In genomic region chr13:3610118-3610794, GRCm38 (mm10) we compare ENCODE assay signal across 8 mouse cellular contexts. TPM values are rescaled to one million over a fixed set of nuclear protein-coding genes. Genes with fewer than 3 reads are reported as not detected.
DNase-seq lines count a peak whose midpoint lies in the region; ATAC-seq and TF ChIP-seq lines count a peak whose summit lies in the region.

No protein-coding gene starts in this region.

- peak; percentile 28 for ATAC-seq in frontal cortex, adult (ENCODE audit: low TSS enrichment)
- ATAC-seq in hindbrain, embryonic 16.5 days, result no peak
- peak; percentile 25 for ATAC-seq in limb, embryonic 14.5 days (ENCODE audit: low FRiP score, low read depth)
- ATAC-seq in midbrain, embryonic 14.5 days (ENCODE audit: low FRiP score, low TSS enrichment), result peak; percentile 53
- ATAC-seq in stomach, postnatal 0 days (ENCODE audit: low FRiP score, low TSS enrichment), result peak; percentile 27

- WGBS in hindbrain, embryonic 16.5 days, result under 1% methylated on average over 44 of the region's 50 CpGs
- WGBS in limb, embryonic 14.5 days, result 1% methylated on average over 45 of the region's 50 CpGs
- under 1% methylated on average over 49 of the region's 50 CpGs for WGBS in midbrain, embryonic 14.5 days
- under 1% methylated on average over 50 of the region's 50 CpGs for WGBS in stomach, postnatal 0 days

- H3K9ac ChIP-seq in hindbrain, embryonic 16.5 days (ENCODE audit: low read depth, low read length), result peak overlapping the region; percentile 75
- H3K9ac ChIP-seq in limb, embryonic 14.5 days (ENCODE audit: low read depth, low read length, severe bottlenecking), result peak overlapping the region; percentile 88
- peak overlapping the region; percentile 84 for H3K9ac ChIP-seq in midbrain, embryonic 14.5 days (replicated peaks; ENCODE audit: low read length)
- peak overlapping the region; percentile 87 for H3K9ac ChIP-seq in stomach, postnatal 0 days (ENCODE audit: low read length)

- peak; percentile 8 for DNase-seq in right cerebral cortex, adult 18-20 months
- DNase-seq in right cerebral cortex, postnatal 14 days, result no peak
- peak; percentile 31 for DNase-seq in brain, adult 2 months (ENCODE audit: low read depth, low spot score)
- DNase-seq in limb, embryonic 14.5 days (ENCODE audit: low spot score), result peak; percentile 18
- DNase-seq in midbrain, embryonic 14.5 days, result peak; percentile 53
- peak; percentile 43 for DNase-seq in stomach, postnatal 0 days (ENCODE audit: low spot score)

- no peaks in the 10 kb centered on the region for H3K9me3 ChIP-seq in hindbrain, embryonic 16.5 days (ENCODE audit: control insufficient read depth, low read length)
- H3K9me3 ChIP-seq in limb, embryonic 14.5 days (ENCODE audit: control insufficient read depth, low read length), result no peaks in the 10 kb centered on the region
- H3K9me3 ChIP-seq in midbrain, embryonic 14.5 days (ENCODE audit: control insufficient read depth, low read length), result no peaks in the 10 kb centered on the region
- H3K9me3 ChIP-seq in stomach, postnatal 0 days (ENCODE audit: control insufficient read depth, low read length), result no peaks in the 10 kb centered on the region

- peak overlapping the region; percentile 64 for H3K4me3 ChIP-seq in hindbrain, embryonic 16.5 days (ENCODE audit: low read length)
- peak overlapping the region; percentile 94 for H3K4me3 ChIP-seq in limb, embryonic 14.5 days (replicated peaks; ENCODE audit: low read length)
- H3K4me3 ChIP-seq in midbrain, embryonic 14.5 days (replicated peaks; ENCODE audit: low read depth, low read length), result peak overlapping the region; percentile 90
- H3K4me3 ChIP-seq in stomach, postnatal 0 days (ENCODE audit: low read depth, low read length), result peak overlapping the region; percentile 97

- no peaks in the 10 kb centered on the region for H3K36me3 ChIP-seq in hindbrain, embryonic 16.5 days (ENCODE audit: control insufficient read depth, insufficient read depth, low read length)
- H3K36me3 ChIP-seq in limb, embryonic 14.5 days (ENCODE audit: control insufficient read depth, insufficient read depth, low read length), result no peaks in the 10 kb centered on the region
- no peaks in the 10 kb centered on the region for H3K36me3 ChIP-seq in midbrain, embryonic 14.5 days (ENCODE audit: control insufficient read depth, insufficient read depth, low read length)
- H3K36me3 ChIP-seq in stomach, postnatal 0 days (ENCODE audit: control insufficient read depth, insufficient read depth, low read length), result no peaks in the 10 kb centered on the region

- TF ChIP-seq CTCF in stomach, postnatal 0 days (IDR thresholded peaks at IDR 0.05; ENCODE audit: low read depth), result no peak

- peaks cover 3% of the 10 kb centered on the region for H3K4me1 ChIP-seq in hindbrain, embryonic 16.5 days (ENCODE audit: control insufficient read depth, insufficient read depth, low read depth, low read length)
- H3K4me1 ChIP-seq in limb, embryonic 14.5 days (ENCODE audit: control insufficient read depth, insufficient read depth, low read length), result no peaks in the 10 kb centered on the region
- peaks cover 5% of the 10 kb centered on the region; the same call in 1 of the 2 replicates for H3K4me1 ChIP-seq in midbrain, embryonic 14.5 days (ENCODE audit: control insufficient read depth, insufficient read depth, low read length)
- H3K4me1 ChIP-seq in stomach, postnatal 0 days (replicated peaks; ENCODE audit: control insufficient read depth, insufficient read depth), result no peaks in the 10 kb centered on the region

- H3K4me2 ChIP-seq in hindbrain, embryonic 16.5 days (ENCODE audit: low read length), result peak overlapping the region; percentile 62
- peak overlapping the region; percentile 52 for H3K4me2 ChIP-seq in limb, embryonic 14.5 days (replicated peaks; ENCODE audit: low read depth, low read length, severe bottlenecking)
- H3K4me2 ChIP-seq in midbrain, embryonic 14.5 days (ENCODE audit: low read length), result peak overlapping the region; percentile 87
- H3K4me2 ChIP-seq in stomach, postnatal 0 days (replicated peaks; ENCODE audit: low read depth), result peak overlapping the region; percentile 88

- H3K27me3 ChIP-seq in hindbrain, embryonic 16.5 days (replicated peaks; ENCODE audit: control insufficient read depth, insufficient read depth, low read length), result no peaks in the 10 kb centered on the region; the same call in 1 of the 2 replicates
- H3K27me3 ChIP-seq in limb, embryonic 14.5 days (ENCODE audit: control insufficient read depth, insufficient read depth, low read length), result no peaks in the 10 kb centered on the region
- H3K27me3 ChIP-seq in midbrain, embryonic 14.5 days (ENCODE audit: control insufficient read depth, insufficient read depth, low read length), result 0 out of 2 replicates have a peak, but pooled peaks cover 3% of the 10 kb centered on the region
- H3K27me3 ChIP-seq in stomach, postnatal 0 days (ENCODE audit: control insufficient read depth, insufficient read depth, low read length), result no peaks in the 10 kb centered on the region

- no peak for TF ChIP-seq POLR2A in limb, embryonic 14.5 days (IDR thresholded peaks at IDR 0.05; ENCODE audit: borderline replicate concordance, extremely low read depth, insufficient read depth, insufficient read length)

- TF ChIP-seq EP300 in stomach, postnatal 0 days (optimal IDR thresholded peaks at IDR 0.05), result no peak

- H3K27ac ChIP-seq in hindbrain, embryonic 16.5 days (ENCODE audit: low read depth, low read length), result peak overlapping the region; percentile 89
- H3K27ac ChIP-seq in limb, embryonic 14.5 days (replicated peaks; ENCODE audit: low read depth, low read length), result peak overlapping the region; percentile 96
- H3K27ac ChIP-seq in midbrain, embryonic 14.5 days (replicated peaks; ENCODE audit: low read depth, low read length), result peak overlapping the region; percentile 87
- peak overlapping the region; percentile 96 for H3K27ac ChIP-seq in stomach, postnatal 0 days (replicated peaks)

RNA-seq across cellular contexts. Expression of gene Fam208b, which starts 0.7 kb away (rescaled TPM):
- 11.4 and 12.9 TPM in 2 replicates for polyA plus RNA-seq in hindbrain, embryonic 16.5 days (2015; fragmentation: Nextera tagmentation; extraction: Ambion mirVana)
- 24.6 and 29.9 TPM in 2 replicates for polyA plus RNA-seq in limb, embryonic 14.5 days (2012; rRNA removed)
- 19.6 and 19.7 TPM in 2 replicates for polyA plus RNA-seq in limb, embryonic 14.5 days (2014; fragmentation: Nextera tagmentation; extraction: Ambion mirVana)
- 25.2 and 26.0 TPM in 2 replicates for polyA plus RNA-seq in midbrain, embryonic 14.5 days (2014; fragmentation: Nextera tagmentation; extraction: Ambion mirVana)
- 4.1 and 5.1 TPM in 2 replicates for polyA plus RNA-seq in stomach, postnatal 0 days (2015; fragmentation: Nextera tagmentation; extraction: Ambion mirVana)

RNA-seq across cellular contexts. Expression of gene Asb13, which starts 23.6 kb away (rescaled TPM):
- polyA plus RNA-seq in hindbrain, embryonic 16.5 days (2015; fragmentation: Nextera tagmentation; extraction: Ambion mirVana), result 15.3 and 18.8 TPM in 2 replicates
- polyA plus RNA-seq in limb, embryonic 14.5 days (2012; rRNA removed), result 12.8 and 13.6 TPM in 2 replicates
- polyA plus RNA-seq in limb, embryonic 14.5 days (2014; fragmentation: Nextera tagmentation; extraction: Ambion mirVana), result 6.8 and 8.4 TPM in 2 replicates
- 11.9 and 12.2 TPM in 2 replicates for polyA plus RNA-seq in midbrain, embryonic 14.5 days (2014; fragmentation: Nextera tagmentation; extraction: Ambion mirVana)
- 12.9 and 15.7 TPM in 2 replicates for polyA plus RNA-seq in stomach, postnatal 0 days (2015; fragmentation: Nextera tagmentation; extraction: Ambion mirVana)
